Mouse (Mus musculus) ES-E14 (cell line): ENCODE results near the gene Btk. TPM values are rescaled to one million over a fixed set of nuclear protein-coding genes. Genes with fewer than 3 reads are reported as not detected.

Experiments used
- DNase-seq: peaks from one replicate; pipeline ENCODE4 v3.0.0-alpha.2; 2013; ENCODE audit warnings: low read depth, low spot score
- H3K27ac ChIP-seq: 2 replicates; pipeline ENCODE4 v1.5.1; 2012; ENCODE audit warnings: low read depth, mild to moderate bottlenecking, low read length, moderate library complexity, mixed read lengths; ENCODE audit not compliant: poor library complexity, insufficient read depth, severe bottlenecking
- H3K36me3 ChIP-seq: 2 replicates; pipeline ENCODE4 v1.6.1; 2012; ENCODE audit warnings: mild to moderate bottlenecking, low read length, moderate library complexity, mixed read lengths; ENCODE audit not compliant: control insufficient read depth, poor library complexity, insufficient read depth, severe bottlenecking
- H3K4me1 ChIP-seq, 2 experiments: fragments of 150-350 bp in 1 of 2; sonication (generic) in 1 of 2; 2 replicates each; pipeline ENCODE4 v1.6.1; 2012; ENCODE audit warnings: low read length in 2 of 2, mild to moderate bottlenecking in 1 of 2, mixed read lengths in 1 of 2; ENCODE audit not compliant: control insufficient read depth in 2 of 2, insufficient read depth in 2 of 2, poor library complexity in 1 of 2
- H3K4me3 ChIP-seq, 2 experiments: fragments of 150-350 bp in 1 of 2; sonication (generic) in 1 of 2; 2 replicates each; pipeline ENCODE4 v1.5.1; 2012; ENCODE audit warnings: low read length in 2 of 2, low read depth in 1 of 2, mild to moderate bottlenecking in 1 of 2, mixed read lengths in 1 of 2; ENCODE audit not compliant: insufficient read depth in 1 of 2, poor library complexity in 1 of 2, severe bottlenecking in 1 of 2
- H3K9ac ChIP-seq: 2 replicates; pipeline ENCODE4 v1.6.1; 2012; ENCODE audit warnings: low read depth, mild to moderate bottlenecking, low read length, mixed read lengths; ENCODE audit not compliant: poor library complexity, insufficient read depth, severe bottlenecking
- H3K9me3 ChIP-seq: fragments of 150-350 bp; sonication (generic); 2 replicates; pipeline ENCODE4 v1.6.1; 2012; ENCODE audit warnings: low read depth, mild to moderate bottlenecking, low read length; ENCODE audit not compliant: control insufficient read depth, insufficient read depth
- CHD2 ChIP-seq: IDR thresholded peaks from 2 replicates; pipeline ENCODE4 v1.6.1; 2014; ENCODE audit warnings: mild to moderate bottlenecking, low read depth, low read length, inconsistent platforms
- HCFC1 ChIP-seq: IDR thresholded peaks from 2 replicates; pipeline ENCODE4 v1.6.1; 2012; ENCODE audit warnings: low read length, inconsistent platforms, borderline replicate concordance; ENCODE audit not compliant: insufficient read depth
- MAFK ChIP-seq: IDR thresholded peaks from 2 replicates; pipeline ENCODE4 v1.6.1; 2014; ENCODE audit warnings: mild to moderate bottlenecking, low read depth, low read length, inconsistent platforms; ENCODE audit not compliant: insufficient read depth
- ZC3H11A ChIP-seq: IDR thresholded peaks from 2 replicates; pipeline ENCODE4 v1.6.1; 2012; ENCODE audit warnings: low read depth, mild to moderate bottlenecking, inconsistent platforms, low read length, borderline replicate concordance
- ZNF384 ChIP-seq: IDR thresholded peaks from 2 replicates; pipeline ENCODE4 v1.6.1; 2012; ENCODE audit warnings: low read depth, low read length, inconsistent platforms
- in situ Hi-C, 2 experiments: fragments of 600-800 bp; cut with MboI; formaldehyde crosslinking; loops; one replicate each; pipeline ENCODE4 v1.15.1; 2025; ENCODE audit warnings: low sequenced_read_pairs in 2 of 2, inconsistent platforms in 1 of 2; ENCODE audit not compliant: unreplicated experiment in 2 of 2
- total RNA-seq: library from RNA; depleted of rRNA; stranded (reverse); fragments of 300-350 nt; gene quantifications from 2 replicates; pipeline ENCODE4 v1.2.3, GENCODE M21; 2012

Btk gene
- total RNA-seq, 1 experiment = 0.31 TPM

DNA sequence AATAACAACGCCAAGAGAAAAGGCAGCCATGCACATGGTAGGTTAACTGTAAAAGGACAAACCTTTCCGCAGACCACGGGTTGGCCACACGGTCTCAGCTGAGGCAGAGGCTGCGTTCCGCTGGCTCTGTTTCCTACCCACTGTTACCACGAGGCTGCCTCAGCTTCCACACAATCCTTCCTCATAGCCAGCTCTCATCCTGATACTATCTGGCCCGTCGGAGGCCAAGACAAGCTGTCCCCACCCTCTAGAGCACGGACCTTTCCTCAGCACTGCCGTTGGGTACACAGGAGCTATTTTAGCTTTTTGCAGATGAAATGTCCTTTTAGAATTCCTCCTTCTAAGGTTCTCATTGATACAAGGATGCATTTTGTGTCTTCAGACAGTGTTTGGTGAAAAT, 1.1 kb downstream of the Btk start:
- no peak for DNase-seq
- H3K9me3 ChIP-seq = no peaks in the 10 kb centered on the region
- H3K9ac ChIP-seq = no peak overlapping the region
- no peak overlapping the region for H3K27ac ChIP-seq
- in situ Hi-C loops = no loop called here
- peaks cover 3% of the 10 kb centered on the region for H3K36me3 ChIP-seq
- TF ChIP-seq ZNF384 (no peak), HCFC1 (no peak), MAFK (no peak), ZC3H11A (no peak), CHD2 (no peak)
- no peak overlapping the region for H3K4me3 ChIP-seq
- no peaks in the 10 kb centered on the region for H3K4me1 ChIP-seq

DNA sequence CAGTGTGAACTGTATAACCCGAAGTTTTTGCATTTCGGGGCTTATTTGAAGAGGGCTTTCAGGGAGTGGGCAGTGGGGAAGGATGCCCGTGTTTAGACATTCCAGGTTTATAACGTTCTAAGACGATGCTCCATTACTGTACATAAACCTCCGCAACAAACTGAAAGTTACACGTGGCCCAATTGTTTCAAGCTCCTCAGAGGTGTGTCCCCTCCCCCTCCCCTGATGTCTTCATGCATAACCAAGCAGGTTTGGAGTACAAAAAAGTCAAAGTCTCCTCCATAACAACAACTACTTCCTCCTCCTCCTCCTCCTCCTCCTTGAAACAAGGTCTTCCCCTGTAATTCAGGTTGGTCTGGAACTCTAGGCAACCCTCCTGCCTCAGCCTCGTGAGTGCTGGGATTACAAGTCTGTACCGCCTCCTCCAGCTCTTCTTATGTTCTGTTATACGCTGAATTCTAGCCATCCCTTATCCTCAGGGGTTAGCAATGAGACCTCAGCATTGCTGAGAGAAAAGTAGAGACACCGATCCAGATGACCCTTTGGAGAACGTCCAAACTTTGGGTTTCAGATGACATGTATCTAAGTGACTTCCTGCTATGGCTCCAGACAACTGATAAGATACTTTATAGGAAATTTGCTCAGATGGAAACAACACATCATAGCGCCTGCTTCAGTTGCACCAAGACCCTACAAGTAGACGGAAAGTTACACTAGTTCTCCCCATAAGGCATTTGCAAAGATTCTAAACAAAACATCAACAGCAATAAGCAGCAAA, 2.7 kb downstream of the Btk start:
- Histone ChIP-seq H3K36me3 (no peaks in the 10 kb centered on the region), H3K4me3 (no peak overlapping the region), H3K4me1 (no peaks in the 10 kb centered on the region), H3K9ac (no peak overlapping the region), H3K27ac (no peak overlapping the region), H3K9me3 (no peaks in the 10 kb centered on the region)
- in situ Hi-C loops = no loop called here
- TF ChIP-seq ZNF384 (no peak), CHD2 (no peak), MAFK (no peak), HCFC1 (no peak), ZC3H11A (no peak)
- DNase-seq = no peak

DNA sequence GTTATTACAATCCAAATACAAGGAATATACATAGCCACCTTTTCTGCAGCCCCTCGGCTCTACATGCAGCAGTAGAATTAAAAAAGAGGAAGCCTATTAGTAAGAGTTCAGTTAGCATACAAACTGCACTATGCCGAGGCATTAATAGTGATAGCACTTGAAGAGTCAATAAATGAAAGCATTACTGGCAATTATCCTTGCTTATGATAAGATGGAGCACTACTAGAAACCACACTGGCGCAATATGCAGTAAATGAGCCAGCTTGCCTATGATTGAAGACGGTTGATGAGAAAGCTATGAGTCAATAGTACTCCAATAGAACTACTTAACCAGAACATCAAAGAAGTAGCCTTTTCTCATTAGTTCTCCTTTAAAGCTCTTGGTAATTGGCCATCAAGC, 5.5 kb downstream of the Btk start:
- in situ Hi-C loops = no loop called here
- no peak for TF ChIP-seq CHD2
- no peak for TF ChIP-seq ZNF384
- TF ChIP-seq ZC3H11A = no peak
- TF ChIP-seq MAFK = no peak
- no peak for TF ChIP-seq HCFC1
- no peaks in the 10 kb centered on the region for H3K36me3 ChIP-seq
- no peaks in the 10 kb centered on the region for H3K9me3 ChIP-seq
- H3K9ac ChIP-seq = no peak overlapping the region
- H3K4me1 ChIP-seq = no peaks in the 10 kb centered on the region
- no peak for DNase-seq
- no peak overlapping the region for H3K4me3 ChIP-seq
- H3K27ac ChIP-seq = no peak overlapping the region

DNA sequence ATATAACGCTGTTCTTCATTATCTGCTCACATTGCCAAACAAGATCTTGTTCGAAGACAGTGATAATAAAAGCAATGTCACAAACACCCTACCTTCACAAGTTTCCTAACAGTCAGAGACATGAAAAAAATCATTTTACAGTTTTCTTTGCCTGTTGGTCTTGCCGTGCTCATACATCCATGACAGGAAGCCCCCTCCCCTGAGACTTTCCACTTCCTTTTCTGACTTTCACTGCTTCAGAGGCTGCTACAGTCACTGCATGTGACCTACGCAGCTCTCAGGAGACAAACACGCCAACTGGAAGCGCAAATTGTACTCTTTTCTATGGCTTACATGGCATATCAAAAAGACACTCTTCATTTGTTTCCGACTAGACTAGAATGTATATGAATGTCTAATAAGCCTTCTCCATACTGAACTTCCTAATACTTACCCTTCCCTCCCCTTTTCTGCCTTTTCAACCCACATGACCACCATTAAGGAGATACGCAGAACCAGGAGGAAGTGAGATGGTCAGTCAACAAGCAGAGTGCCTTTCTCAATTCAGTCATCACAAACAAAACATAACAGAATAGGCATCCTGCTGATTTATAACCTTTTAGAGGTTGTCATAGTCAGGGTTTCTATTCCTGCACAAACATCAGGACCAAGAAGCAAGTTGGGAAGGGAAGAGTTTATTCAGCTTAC, 16.7 kb downstream of the Btk start:
- in situ Hi-C loops = no loop called here
- TF ChIP-seq HCFC1 (no peak), ZNF384 (no peak), MAFK (no peak), ZC3H11A (no peak), CHD2 (no peak)

More for the DNA sequence above, 16.7 kb downstream of the Btk start:
- DNase-seq = no peak
- Histone ChIP-seq H3K9me3 (no peaks in the 10 kb centered on the region), H3K27ac (no peak overlapping the region), H3K36me3 (no peaks in the 10 kb centered on the region), H3K4me3 (no peak overlapping the region), H3K9ac (no peak overlapping the region), H3K4me1 (no peaks in the 10 kb centered on the region)
